Mouse (Mus musculus): ENCODE results near the gene Gng8. TPM values are rescaled to one million over a fixed set of nuclear protein-coding genes. Genes with fewer than 3 reads are reported as not detected.

The Gng8 gene
- total and polyA plus RNA-seq, 3 experiments: not detected

DNA sequence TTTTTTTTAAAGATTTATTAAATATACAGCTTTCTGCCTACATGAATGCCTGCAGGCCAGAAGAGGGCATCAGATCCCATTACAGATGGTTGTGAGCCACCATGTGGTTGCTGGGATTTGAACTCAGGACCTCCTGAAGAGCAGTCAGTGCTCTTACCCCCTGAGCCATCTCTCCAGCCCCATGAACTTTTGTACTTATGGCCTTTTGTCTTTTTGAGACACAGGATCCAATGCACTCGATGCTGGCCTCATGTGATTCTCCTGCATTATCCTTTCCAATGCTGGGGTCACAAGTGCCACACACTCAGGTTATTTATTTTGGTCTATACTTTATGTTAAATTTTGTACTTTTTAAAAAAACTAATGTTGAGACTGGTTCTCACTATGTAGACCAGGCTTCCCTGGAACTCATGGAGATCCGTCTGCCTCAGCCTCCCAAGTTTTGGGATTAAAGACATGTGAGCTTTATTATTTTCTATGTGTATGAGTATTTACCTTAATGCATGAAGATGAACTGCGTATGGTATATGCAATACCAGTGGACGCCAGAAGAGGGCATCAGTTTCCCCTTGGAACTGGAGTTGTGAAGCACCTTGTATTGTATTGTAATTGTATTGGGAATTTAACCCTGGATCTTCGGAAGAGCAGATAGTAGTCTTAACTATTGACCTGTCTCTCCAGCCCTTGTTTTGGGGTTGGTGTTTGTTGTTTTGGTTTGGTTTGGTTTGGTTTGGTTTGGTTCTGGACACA, 31.5 kb upstream of the Gng8 start:
- Histone ChIP-seq H3K9me3 (replicated peaks) (no peaks in the 10 kb centered on the region), H3K36me3 (replicated peaks) (peaks cover 69% of the 10 kb centered on the region), H3K4me1 (ENCODE audit: insufficient read depth, low read depth, low read length) (0 out of 2 replicates have a peak, but pooled peaks cover 4% of the 10 kb centered on the region), H3K27me3 (ENCODE audit: insufficient read depth, low read length) (no peaks in the 10 kb centered on the region), H3K4me3 (ENCODE audit: low read depth, low read length) (no peak overlapping the region)
- ATAC-seq (ENCODE audit: extremely low read depth, insufficient number of reproducible peaks, low FRiP score, poor library complexity, severe bottlenecking) (no peak), DNase-seq (ENCODE audit: low spot score) (no peak)
- peak; percentile 75 for TF ChIP-seq CTCF (IDR thresholded peaks at IDR 0.05; ENCODE audit: low read depth, low read length)
- no peak for TF ChIP-seq TAL1 (conservative IDR thresholded peaks at IDR 0.05; ENCODE audit: low read depth, low read length)

DNA sequence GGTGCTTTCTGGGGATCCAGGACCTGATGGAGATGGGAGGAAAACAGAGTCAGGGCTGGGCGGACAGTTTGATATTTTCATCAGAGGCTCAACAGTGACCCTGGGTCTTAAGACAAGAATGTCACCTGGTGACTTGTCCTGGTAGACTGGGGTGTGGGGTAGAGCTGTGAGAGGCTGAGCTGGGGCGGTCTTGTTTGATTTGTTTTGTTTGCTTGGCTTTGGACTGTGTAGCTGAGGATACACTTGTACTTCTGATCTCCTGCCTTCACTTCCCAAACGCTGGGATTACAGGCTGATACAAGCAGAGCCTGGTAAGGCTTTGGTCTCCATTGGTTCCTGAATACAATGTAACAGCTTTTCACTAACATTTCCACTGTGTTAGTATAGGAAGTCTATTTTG, 24.1 kb upstream of the Gng8 start:
- no peaks in the 10 kb centered on the region for H3K4me1 ChIP-seq (ENCODE audit: insufficient read depth, low read depth, low read length)
- no peak for DNase-seq (ENCODE audit: low spot score)
- no peak overlapping the region for H3K4me3 ChIP-seq (ENCODE audit: low read depth, low read length)
- H3K36me3 ChIP-seq (replicated peaks): peaks cover 66% of the 10 kb centered on the region
- ATAC-seq (ENCODE audit: extremely low read depth, insufficient number of reproducible peaks, low FRiP score, poor library complexity, severe bottlenecking): no peak
- no peaks in the 10 kb centered on the region for H3K27me3 ChIP-seq (ENCODE audit: insufficient read depth, low read length)
- no peak for TF ChIP-seq POLR2AphosphoS5 (IDR thresholded peaks at IDR 0.05; ENCODE audit: insufficient replicate concordance, low read depth, low read length)
- TF ChIP-seq CTCF (IDR thresholded peaks at IDR 0.05; ENCODE audit: low read depth, low read length): no peak
- no peak for TF ChIP-seq GATA2 (IDR thresholded peaks at IDR 0.05; ENCODE audit: borderline replicate concordance, low read depth, low read length)
- no peak for TF ChIP-seq GATA1 (IDR thresholded peaks at IDR 0.05; ENCODE audit: borderline replicate concordance, low read length)
- TF ChIP-seq TAL1 (conservative IDR thresholded peaks at IDR 0.05; ENCODE audit: low read depth, low read length): no peak
- no peaks in the 10 kb centered on the region for H3K9me3 ChIP-seq (replicated peaks)

DNA sequence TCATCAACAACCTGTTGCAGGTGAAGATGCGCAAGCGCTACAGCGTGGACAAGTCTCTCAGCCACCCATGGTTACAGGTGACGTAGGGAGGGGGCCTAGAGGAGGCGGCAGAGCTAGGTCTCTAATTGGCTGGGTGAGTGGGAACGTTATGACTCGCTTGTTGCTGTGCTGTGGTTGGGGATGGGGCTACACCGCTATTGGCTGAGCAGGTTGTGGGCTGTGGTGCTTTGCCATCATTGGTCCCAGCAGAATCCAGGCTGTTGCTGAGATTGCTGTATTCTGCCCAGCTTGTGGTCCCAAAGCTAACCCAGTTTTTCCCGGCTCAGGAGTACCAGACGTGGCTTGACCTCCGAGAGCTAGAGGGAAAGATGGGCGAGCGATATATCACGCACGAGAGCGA, 22.1 kb upstream of the Gng8 start:
- TF ChIP-seq GATA1 (IDR thresholded peaks at IDR 0.05; ENCODE audit: borderline replicate concordance, low read length) (no peak), POLR2AphosphoS5 (IDR thresholded peaks at IDR 0.05; ENCODE audit: insufficient replicate concordance, low read depth, low read length) (no peak), GATA2 (IDR thresholded peaks at IDR 0.05; ENCODE audit: borderline replicate concordance, low read depth, low read length) (no peak), TAL1 (conservative IDR thresholded peaks at IDR 0.05; ENCODE audit: low read depth, low read length) (no peak), CTCF (IDR thresholded peaks at IDR 0.05; ENCODE audit: low read depth, low read length) (no peak)
- Histone ChIP-seq H3K4me3 (ENCODE audit: low read depth, low read length) (no peak overlapping the region), H3K9me3 (replicated peaks) (no peaks in the 10 kb centered on the region), H3K4me1 (ENCODE audit: insufficient read depth, low read depth, low read length) (peaks cover 7% of the 10 kb centered on the region), H3K36me3 (replicated peaks) (peaks cover 54% of the 10 kb centered on the region), H3K27me3 (ENCODE audit: insufficient read depth, low read length) (no peaks in the 10 kb centered on the region)
- ATAC-seq (ENCODE audit: extremely low read depth, insufficient number of reproducible peaks, low FRiP score, poor library complexity, severe bottlenecking) (no peak), DNase-seq (ENCODE audit: low spot score) (no peak)

DNA sequence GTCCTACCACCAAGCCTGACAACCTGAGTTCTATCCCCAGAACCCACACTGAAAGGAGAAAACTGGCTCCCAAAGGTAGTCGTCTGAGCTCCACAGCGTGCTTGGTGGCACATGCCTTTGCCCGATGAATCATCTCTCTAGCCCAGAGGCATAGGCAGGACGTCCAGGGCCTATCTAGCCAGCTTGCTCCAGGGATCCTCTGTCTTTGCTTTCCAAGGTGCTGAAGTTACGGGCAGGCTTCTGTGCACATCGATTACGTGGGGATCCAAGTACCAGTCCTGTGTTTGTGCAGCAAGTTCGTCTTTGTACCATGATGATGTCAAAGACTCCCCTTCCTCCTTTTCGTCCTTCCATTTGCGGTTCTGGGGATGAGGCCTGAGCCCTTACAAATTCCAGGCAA, 20.0 kb upstream of the Gng8 start:
- TF ChIP-seq TAL1 (conservative IDR thresholded peaks at IDR 0.05; ENCODE audit: low read depth, low read length) (no peak), CTCF (IDR thresholded peaks at IDR 0.05; ENCODE audit: low read depth, low read length) (no peak), POLR2AphosphoS5 (IDR thresholded peaks at IDR 0.05; ENCODE audit: insufficient replicate concordance, low read depth, low read length) (no peak)
- no peaks in the 10 kb centered on the region for H3K9me3 ChIP-seq (replicated peaks)
- H3K36me3 ChIP-seq (replicated peaks): peaks cover 41% of the 10 kb centered on the region
- H3K4me3 ChIP-seq (ENCODE audit: low read depth, low read length): no peak overlapping the region
- ATAC-seq (ENCODE audit: extremely low read depth, insufficient number of reproducible peaks, low FRiP score, poor library complexity, severe bottlenecking): no peak
- peaks cover 23% of the 10 kb centered on the region for H3K4me1 ChIP-seq (ENCODE audit: insufficient read depth, low read depth, low read length)
- no peak for DNase-seq (ENCODE audit: low spot score)
- peaks cover 6% of the 10 kb centered on the region for H3K27me3 ChIP-seq (ENCODE audit: insufficient read depth, low read length)

DNA sequence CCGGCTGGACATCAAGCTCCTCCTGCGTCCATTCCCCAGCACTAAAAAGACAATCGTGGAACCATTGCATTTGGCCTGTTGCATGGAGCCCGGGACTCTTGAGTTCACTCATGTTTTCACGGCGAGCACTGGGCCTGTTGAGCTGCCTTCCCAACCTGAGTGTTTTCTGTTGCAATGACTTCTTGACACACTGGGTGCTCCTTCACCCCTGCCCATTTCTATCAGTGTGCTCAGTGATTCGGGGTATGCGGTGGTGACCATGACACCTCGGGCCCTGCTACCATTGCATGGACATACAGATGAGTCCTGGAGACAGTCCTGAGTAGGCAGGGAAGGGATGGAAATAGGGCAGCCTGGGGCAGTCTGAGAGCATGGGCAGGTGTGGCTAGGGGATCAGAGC, 19.1 kb upstream of the Gng8 start:
- TF ChIP-seq GATA1 (IDR thresholded peaks at IDR 0.05; ENCODE audit: borderline replicate concordance, low read length): no peak
- H3K4me3 ChIP-seq (ENCODE audit: low read depth, low read length): no peak overlapping the region
- ATAC-seq (ENCODE audit: extremely low read depth, insufficient number of reproducible peaks, low FRiP score, poor library complexity, severe bottlenecking): no peak

DNA sequence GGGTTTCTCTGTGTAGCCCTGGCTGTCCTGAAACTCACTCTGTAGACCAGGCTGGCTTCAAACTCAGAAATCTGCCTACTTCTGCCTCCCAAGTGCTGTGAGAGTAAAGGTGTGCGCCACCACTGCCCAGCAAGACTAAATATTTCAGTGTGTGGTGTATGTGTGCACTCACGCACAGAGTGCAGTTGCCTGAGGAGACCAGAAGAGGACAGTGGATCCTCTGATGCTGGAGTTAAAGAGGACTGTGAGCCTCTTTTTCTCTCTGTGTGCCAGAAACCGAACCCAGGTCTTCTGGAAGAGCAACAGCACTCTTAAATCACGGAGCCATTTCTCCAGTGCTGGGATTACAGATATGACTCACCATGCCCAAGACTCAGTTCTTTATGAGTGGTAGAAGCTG, 18.2 kb upstream of the Gng8 start:
- no peak overlapping the region for H3K4me3 ChIP-seq (ENCODE audit: low read depth, low read length)

More for the DNA sequence above, 19.1 kb upstream of the Gng8 start:
- Histone ChIP-seq H3K36me3 (replicated peaks) (peaks cover 32% of the 10 kb centered on the region), H3K9me3 (replicated peaks) (no peaks in the 10 kb centered on the region), H3K4me1 (ENCODE audit: insufficient read depth, low read depth, low read length) (peaks cover 28% of the 10 kb centered on the region), H3K27me3 (ENCODE audit: insufficient read depth, low read length) (peaks cover 11% of the 10 kb centered on the region)
- no peak for DNase-seq (ENCODE audit: low spot score)

DNA sequence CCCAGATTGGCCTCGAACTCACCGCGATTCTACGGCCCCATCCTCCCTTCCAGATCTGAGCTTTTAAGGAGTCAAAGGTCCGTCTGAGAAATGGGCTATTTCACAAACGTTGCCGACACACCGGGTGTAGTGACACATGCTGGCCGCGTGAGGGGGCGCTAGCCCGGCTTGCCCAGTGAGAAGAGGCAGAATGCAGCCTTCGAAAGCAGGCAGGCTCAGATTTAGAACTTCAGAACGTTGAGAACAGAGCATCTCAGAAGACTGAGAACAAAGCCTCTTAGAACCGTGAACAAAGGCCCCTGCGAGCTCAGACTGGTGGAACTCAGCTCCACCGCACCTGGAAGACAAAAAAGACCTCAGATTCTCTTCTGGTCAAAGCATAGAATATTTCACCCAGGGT, 17.4 kb upstream of the Gng8 start:
- no peaks in the 10 kb centered on the region for H3K9me3 ChIP-seq (replicated peaks)
- peaks cover 28% of the 10 kb centered on the region for H3K4me1 ChIP-seq (ENCODE audit: insufficient read depth, low read depth, low read length)
- peaks cover 21% of the 10 kb centered on the region for H3K36me3 ChIP-seq (replicated peaks)
- no peak for ATAC-seq (ENCODE audit: extremely low read depth, insufficient number of reproducible peaks, low FRiP score, poor library complexity, severe bottlenecking)
- peaks cover 13% of the 10 kb centered on the region for H3K27me3 ChIP-seq (ENCODE audit: insufficient read depth, low read length)
- H3K4me3 ChIP-seq (ENCODE audit: low read depth, low read length): peak overlapping the region; percentile 60; the same call in 1 of the 2 replicates
- DNase-seq (ENCODE audit: low spot score): peak; percentile 46
- TF ChIP-seq TAL1 (conservative IDR thresholded peaks at IDR 0.05; ENCODE audit: low read depth, low read length) (no peak), POLR2AphosphoS5 (IDR thresholded peaks at IDR 0.05; ENCODE audit: insufficient replicate concordance, low read depth, low read length) (no peak), GATA2 (IDR thresholded peaks at IDR 0.05; ENCODE audit: borderline replicate concordance, low read depth, low read length) (no peak), CTCF (IDR thresholded peaks at IDR 0.05; ENCODE audit: low read depth, low read length) (peak; percentile 76), GATA1 (IDR thresholded peaks at IDR 0.05; ENCODE audit: borderline replicate concordance, low read length) (no peak)

More for the DNA sequence above, 18.2 kb upstream of the Gng8 start:
- no peak for TF ChIP-seq TAL1 (conservative IDR thresholded peaks at IDR 0.05; ENCODE audit: low read depth, low read length)
- no peak for TF ChIP-seq GATA2 (IDR thresholded peaks at IDR 0.05; ENCODE audit: borderline replicate concordance, low read depth, low read length)
- no peak for TF ChIP-seq CTCF (IDR thresholded peaks at IDR 0.05; ENCODE audit: low read depth, low read length)
- no peak for TF ChIP-seq POLR2AphosphoS5 (IDR thresholded peaks at IDR 0.05; ENCODE audit: insufficient replicate concordance, low read depth, low read length)
- TF ChIP-seq GATA1 (IDR thresholded peaks at IDR 0.05; ENCODE audit: borderline replicate concordance, low read length): no peak
- ATAC-seq (ENCODE audit: extremely low read depth, insufficient number of reproducible peaks, low FRiP score, poor library complexity, severe bottlenecking) (no peak), DNase-seq (ENCODE audit: low spot score) (no peak)
- Histone ChIP-seq H3K4me1 (ENCODE audit: insufficient read depth, low read depth, low read length) (peaks cover 28% of the 10 kb centered on the region), H3K27me3 (ENCODE audit: insufficient read depth, low read length) (peaks cover 11% of the 10 kb centered on the region), H3K36me3 (replicated peaks) (peaks cover 27% of the 10 kb centered on the region), H3K9me3 (replicated peaks) (no peaks in the 10 kb centered on the region)

Data from G1E (cell line).